Mouse (Mus musculus) C2C12 (cell line): ENCODE measurements around the gene Hoxd8. TPM values are rescaled to one million over a fixed set of nuclear protein-coding genes. Genes with fewer than 3 reads are reported as not detected.

Source experiments
- H3K27me3 ChIP-seq: one replicate; pipeline ENCODE4 v1.6.1; 2011; ENCODE audit not compliant: control insufficient read depth, insufficient read depth, insufficient read length
- H3K36me3 ChIP-seq: one replicate; pipeline ENCODE4 v1.6.1; 2011; ENCODE audit not compliant: control insufficient read depth, insufficient read depth
- H3K4me3 ChIP-seq: one replicate; pipeline ENCODE4 v1.5.1; 2011; ENCODE audit warnings: mild to moderate bottlenecking, control low read depth; ENCODE audit not compliant: poor library complexity, insufficient read depth, severe bottlenecking
- H3K79me2 ChIP-seq: one replicate; pipeline ENCODE4 v1.6.1; 2011; ENCODE audit not compliant: control insufficient read depth, insufficient read depth
- H3K79me3 ChIP-seq: one replicate; pipeline ENCODE4 v1.6.1; 2011; ENCODE audit warnings: low read depth, control low read depth
- H3ac ChIP-seq: one replicate; pipeline ENCODE3; 2011; ENCODE audit warnings: low read depth; ENCODE audit not compliant: control insufficient read depth, insufficient read length
- CEBPB ChIP-seq: IDR thresholded peaks from one replicate; pipeline ENCODE4 v1.6.1; 2011; ENCODE audit warnings: low read depth, mild to moderate bottlenecking, control low read depth, moderate library complexity
- CTCF ChIP-seq: IDR thresholded peaks from one replicate; pipeline ENCODE4 v1.5.1; 2011; ENCODE audit not compliant: control insufficient read depth, insufficient read depth, insufficient read length
- FOSL1 ChIP-seq: IDR thresholded peaks from one replicate; pipeline ENCODE4 v1.8.0; 2011; ENCODE audit warnings: mild to moderate bottlenecking, low read length; ENCODE audit not compliant: poor library complexity, insufficient read depth, severe bottlenecking
- MAX ChIP-seq: IDR thresholded peaks from one replicate; pipeline ENCODE4 v1.6.1; 2011; ENCODE audit warnings: mild to moderate bottlenecking, control low read depth
- MYOD1 ChIP-seq: IDR thresholded peaks from one replicate; pipeline ENCODE4 v1.6.1; 2011; ENCODE audit warnings: low read depth; ENCODE audit not compliant: control insufficient read depth, insufficient read length
- MYOG ChIP-seq: IDR thresholded peaks from one replicate; pipeline ENCODE4 v1.6.1; 2011; ENCODE audit not compliant: control insufficient read depth, insufficient read length; ENCODE audit errors: extremely low read depth
- USF1 ChIP-seq: IDR thresholded peaks from one replicate; pipeline ENCODE4 v1.6.1; 2011; ENCODE audit warnings: low read depth, mild to moderate bottlenecking, control low read depth, moderate library complexity
- polyA plus RNA-seq: library from polyadenylated mRNA; unstranded; fragments of >200 nt; fragmentation: generic; extraction: Trizol; gene quantifications from one replicate; pipeline ENCODE4 v1.2.1, GENCODE M21; 2012; ENCODE audit warnings: missing spikeins

The Hoxd8 gene
- polyA plus RNA-seq, 1 experiment, result not detected

DNA sequence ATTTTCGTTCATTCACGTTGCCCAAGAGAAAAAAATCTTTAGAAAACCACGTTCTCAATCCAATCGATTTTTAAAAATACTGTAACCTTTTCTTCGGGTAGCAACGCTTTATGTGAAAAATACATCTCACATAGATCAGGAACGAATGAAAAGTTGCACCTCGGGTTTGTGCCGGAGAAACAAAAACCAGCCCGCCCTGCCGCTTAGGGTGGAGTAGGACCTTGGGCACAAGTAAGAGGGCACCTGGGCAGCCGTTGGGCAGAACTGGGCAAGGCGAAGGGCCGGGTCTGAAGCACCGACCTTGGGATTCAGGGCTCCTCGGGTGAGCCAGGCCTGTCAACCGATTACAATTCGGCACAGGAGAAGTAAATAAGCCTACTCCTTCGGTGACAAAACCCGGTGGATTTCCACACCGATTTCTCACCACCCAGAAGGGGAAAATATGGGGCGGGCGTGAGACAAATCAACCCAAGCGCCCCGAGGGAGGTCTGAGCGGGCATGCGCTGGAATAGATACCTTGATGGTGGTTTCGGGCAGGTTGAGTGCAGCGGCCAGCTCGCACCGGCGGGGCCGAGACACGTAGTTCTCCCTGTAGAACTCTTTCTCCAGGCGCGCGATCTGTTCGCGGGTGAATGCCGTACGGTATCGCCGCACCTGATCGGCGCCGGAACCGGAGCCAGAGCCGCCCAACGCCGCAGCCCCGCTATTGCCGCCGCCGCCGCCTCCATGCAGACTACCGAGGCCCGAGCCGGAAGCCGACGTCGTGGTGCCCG lies 47.0 kb upstream of the Hoxd8 start:
- Histone ChIP-seq H3K79me2 (no peaks in the 10 kb centered on the region), H3K4me3 (no peak overlapping the region), H3K27me3 (peaks cover 48% of the 10 kb centered on the region), H3K79me3 (no peaks in the 10 kb centered on the region), H3K36me3 (no peaks in the 10 kb centered on the region), H3ac (no peak overlapping the region)
- no peak for TF ChIP-seq MAX

DNA sequence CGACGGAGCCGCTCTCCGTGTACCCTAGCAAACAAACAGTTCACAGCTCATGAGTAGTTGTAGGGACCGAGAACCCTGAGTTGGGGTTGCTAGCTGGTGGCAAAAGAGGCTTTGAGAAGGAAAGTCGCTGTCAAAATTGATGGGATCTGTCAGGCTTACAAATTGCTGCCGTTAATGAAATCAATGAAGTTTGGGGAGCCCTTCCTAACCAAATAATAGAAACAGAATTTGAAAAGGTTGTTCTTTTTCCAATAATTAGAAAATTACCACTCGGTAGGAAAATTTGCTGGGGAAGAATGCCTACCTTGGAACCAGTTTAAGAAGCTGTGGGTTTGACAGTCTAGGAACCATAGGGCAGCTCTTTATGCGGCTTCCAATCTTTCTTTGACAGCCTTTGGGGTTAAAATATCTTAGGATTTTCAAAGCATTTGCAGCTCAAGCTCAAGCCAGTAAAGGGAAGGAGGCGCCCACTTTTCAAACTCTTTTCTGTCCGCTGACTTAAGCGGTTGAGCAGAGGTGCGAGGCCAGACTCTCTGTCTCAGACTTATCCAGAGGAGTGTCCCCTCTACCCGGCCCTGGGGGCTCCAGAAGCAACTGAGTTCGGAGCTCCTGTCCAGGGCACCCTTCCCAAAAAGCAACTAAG lies 46.3 kb upstream of the Hoxd8 start:
- Histone ChIP-seq H3K36me3 (no peaks in the 10 kb centered on the region), H3K4me3 (no peak overlapping the region), H3K79me2 (no peaks in the 10 kb centered on the region), H3ac (no peak overlapping the region), H3K27me3 (peaks cover 50% of the 10 kb centered on the region), H3K79me3 (no peaks in the 10 kb centered on the region)
- TF ChIP-seq MYOG, result no peak
- no peak for TF ChIP-seq MYOD1
- no peak for TF ChIP-seq CTCF
- TF ChIP-seq FOSL1, result no peak
- no peak for TF ChIP-seq MAX
- TF ChIP-seq CEBPB, result no peak
- no peak for TF ChIP-seq USF1

DNA sequence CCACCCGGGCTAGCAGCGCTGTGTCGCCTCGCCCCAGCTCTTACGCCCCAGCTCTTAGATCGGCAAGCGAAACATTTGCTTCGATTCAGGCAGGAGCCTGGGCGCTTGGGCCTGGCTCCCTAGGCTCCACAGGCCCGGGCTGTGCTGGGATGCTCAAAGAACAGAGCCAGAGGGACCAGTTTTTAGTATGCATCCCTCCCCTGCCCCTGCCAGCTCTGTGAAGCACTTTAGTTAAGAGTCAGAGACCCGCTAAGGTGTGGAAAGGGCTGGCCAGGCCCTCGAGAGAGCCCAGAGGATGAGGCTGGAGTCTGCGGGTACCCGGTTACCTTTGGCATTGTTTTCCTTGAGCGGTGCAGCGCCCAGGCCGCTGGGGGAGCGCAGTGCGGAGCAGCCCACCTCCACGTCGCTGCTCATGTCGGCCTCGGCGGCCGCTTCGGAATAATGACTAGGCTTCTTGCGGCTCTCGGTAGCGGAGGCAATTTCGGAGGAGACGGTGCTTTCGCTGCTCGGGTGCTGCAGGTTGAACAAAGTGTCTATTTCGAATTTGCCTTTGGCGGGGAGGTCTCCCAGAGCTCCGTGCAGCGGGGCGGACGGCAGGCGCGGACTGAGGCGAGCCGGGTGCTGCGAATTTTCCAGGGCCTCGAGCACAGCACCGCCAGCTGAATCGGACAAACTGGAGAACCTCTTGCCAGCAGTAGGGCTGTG lies 45.6 kb upstream of the Hoxd8 start:
- H3K4me3 ChIP-seq, result no peak overlapping the region

DNA sequence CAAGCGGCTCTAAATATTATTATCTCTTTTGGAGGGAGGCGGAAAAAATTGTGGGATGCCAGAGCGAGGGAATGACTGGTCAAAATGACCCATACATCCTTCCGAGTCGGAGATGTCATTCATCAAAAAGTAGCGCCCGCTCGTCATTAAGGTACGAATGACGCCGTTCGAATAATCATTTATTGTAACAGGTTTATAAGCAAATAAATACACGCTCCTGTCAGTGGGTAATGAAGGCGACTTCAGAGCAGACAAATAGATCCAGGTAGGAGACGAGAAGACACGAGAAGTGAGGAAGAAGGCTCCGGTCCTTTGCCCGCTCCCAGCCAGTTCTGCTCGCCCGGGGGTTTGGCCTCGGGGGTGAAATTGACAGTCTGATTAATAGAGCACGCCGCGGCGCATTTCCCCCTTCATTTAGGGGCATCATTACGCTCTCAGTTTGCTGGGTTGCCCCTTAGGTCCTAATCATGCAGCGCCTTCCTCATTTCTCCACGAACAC lies 44.9 kb upstream of the Hoxd8 start, which contains the start of gene Evx2:
Evx2 (minus strand) TSS at position 51 of the 499 bp plus-strand sequence.
- Histone ChIP-seq H3K36me3 (no peaks in the 10 kb centered on the region), H3K27me3 (peaks cover 52% of the 10 kb centered on the region), H3K79me2 (no peaks in the 10 kb centered on the region), H3K4me3 (no peak within 1 kb of the TSS), H3K79me3 (no peaks in the 10 kb centered on the region), H3ac (no peak within 1 kb of the TSS)
- TF ChIP-seq MYOD1 (no peak), CTCF (no peak), CEBPB (no peak), FOSL1 (no peak), MYOG (no peak)

More for the DNA sequence above, 45.6 kb upstream of the Hoxd8 start:
- Histone ChIP-seq H3K36me3 (no peaks in the 10 kb centered on the region), H3K79me3 (no peaks in the 10 kb centered on the region), H3K27me3 (peaks cover 52% of the 10 kb centered on the region), H3ac (no peak overlapping the region), H3K79me2 (no peaks in the 10 kb centered on the region)
- TF ChIP-seq MYOD1 (no peak), MAX (no peak), USF1 (no peak), CTCF (no peak), CEBPB (no peak), FOSL1 (no peak)

DNA sequence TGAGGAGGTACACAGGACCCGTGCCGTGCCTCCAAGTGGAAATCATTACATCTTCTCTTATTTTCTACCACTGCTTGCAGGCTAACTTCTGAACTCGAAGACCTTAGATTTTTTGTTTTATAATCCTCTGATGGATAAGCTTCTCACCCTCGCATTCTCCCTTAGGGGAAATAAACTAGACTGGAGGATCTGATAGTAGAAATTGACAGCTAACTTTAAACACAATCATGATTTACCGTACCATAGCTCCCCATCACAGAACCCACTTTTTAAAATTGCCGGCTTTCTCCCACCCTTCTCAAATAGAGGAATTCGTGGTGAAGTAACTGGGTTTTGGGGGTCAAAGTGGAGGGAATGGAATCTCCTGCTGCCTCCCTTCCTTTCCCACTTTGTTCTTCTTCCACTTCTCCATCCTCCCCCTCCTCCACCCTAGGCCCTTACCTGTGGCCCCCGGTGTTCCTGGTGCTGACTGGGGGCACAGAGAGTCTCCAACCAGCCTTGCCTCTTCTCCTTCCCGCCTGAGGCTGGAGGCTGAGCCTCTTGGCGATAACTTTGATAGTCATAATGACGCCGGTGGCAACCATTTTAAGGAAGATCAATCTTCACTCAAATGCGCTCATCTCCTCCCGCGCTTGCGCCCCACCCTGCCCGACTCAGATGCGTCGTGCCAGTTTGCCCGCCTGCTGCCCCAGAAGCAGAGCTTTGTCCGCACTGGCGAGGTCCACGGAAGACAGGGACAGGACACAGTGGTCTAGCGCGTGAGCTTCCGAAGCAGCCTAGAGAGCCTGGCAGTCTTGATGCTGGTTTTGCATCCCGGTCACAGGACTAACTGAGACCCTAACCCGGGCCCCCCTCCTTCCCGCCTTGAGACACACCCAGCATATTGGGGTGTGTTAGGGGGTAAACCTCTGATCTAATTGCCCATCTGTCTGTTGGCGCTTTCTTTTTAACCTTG lies 43.7 kb upstream of the Hoxd8 start:
- Histone ChIP-seq H3K36me3 (no peaks in the 10 kb centered on the region), H3K27me3 (peaks cover 49% of the 10 kb centered on the region)
- no peak for TF ChIP-seq CTCF
- no peak for TF ChIP-seq CEBPB
- TF ChIP-seq FOSL1, result no peak
- TF ChIP-seq USF1, result no peak
- no peak for TF ChIP-seq MYOD1
- TF ChIP-seq MYOG, result no peak
- TF ChIP-seq MAX, result no peak

More for the DNA sequence above, 43.7 kb upstream of the Hoxd8 start:
- Histone ChIP-seq H3ac (no peak overlapping the region), H3K79me2 (no peaks in the 10 kb centered on the region), H3K4me3 (no peak overlapping the region), H3K79me3 (no peaks in the 10 kb centered on the region)
